Mouse (Mus musculus): ENCODE measurements around the gene Lkaaear1.

- no peak for TF ChIP-seq CTCF (IDR thresholded peaks at IDR 0.05; ENCODE audit: extremely low read depth, insufficient read length, insufficient replicate concordance, low read depth, low read length)
- no peak for TF ChIP-seq POLR2A (IDR thresholded peaks at IDR 0.05; ENCODE audit: low read depth, low read length)
These were observed 39.7 kb downstream of the Lkaaear1 start for GRCm38 (mm10) chr2:181658528-181658927.

Data from small intestine, adult 2 months (tissue).